Mouse (Mus musculus): ENCODE data around the gene Ing4. TPM values are rescaled to one million over a fixed set of nuclear protein-coding genes. Genes with fewer than 3 reads are reported as not detected.
A peak's percentile ranks its signal among the peaks of the same experiment; 100 is the strongest.
"Not testable (repeated sequence)": the region's sequence is repeated elsewhere in the genome, so short reads cannot be mapped to it uniquely, and the experiment has no call there.

Ing4 gene
- total RNA-seq, 1 experiment: 32.4 TPM

DNA sequence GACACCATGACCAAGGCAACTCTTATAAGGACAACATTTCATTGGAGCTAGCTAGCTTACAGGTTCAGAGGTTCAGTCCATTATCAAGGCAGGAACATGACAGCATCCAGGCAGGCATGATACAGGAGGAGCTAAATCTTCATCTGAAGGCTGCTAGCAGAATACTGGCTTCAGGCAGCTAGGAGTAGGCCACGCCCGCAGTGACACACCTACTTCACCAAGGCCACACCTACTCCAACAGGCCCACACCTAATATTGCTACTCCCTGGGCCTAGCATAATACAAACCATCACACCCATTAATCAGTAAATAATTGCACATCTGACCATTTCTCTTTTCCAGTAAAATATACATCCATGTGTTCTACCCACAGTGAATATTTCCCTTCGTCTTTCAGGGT, 21.9 kb upstream of the Ing4 start:
- in situ Hi-C loops (cut with MboI; ENCODE audit: low sequenced_read_pairs in 2 of 2, unreplicated experiment in 2 of 2): no loop called here
- Histone ChIP-seq H3K4me3 (ENCODE audit: insufficient read depth in 1 of 2, low read depth in 1 of 2, low read length in 2 of 2, poor library complexity in 1 of 2, severe bottlenecking in 1 of 2) (no peak overlapping the region), H3K27ac (ENCODE audit: insufficient read depth, low read depth, low read length, poor library complexity, severe bottlenecking) (no peak overlapping the region), H3K9me3 (ENCODE audit: control insufficient read depth, insufficient read depth, low read depth, low read length) (no peaks in the 10 kb centered on the region), H3K9ac (ENCODE audit: insufficient read depth, low read depth, low read length, poor library complexity, severe bottlenecking) (no peak overlapping the region), H3K4me1 (ENCODE audit: control insufficient read depth in 2 of 2, insufficient read depth in 2 of 2, low read length in 2 of 2, poor library complexity in 1 of 2) (0 out of 4 replicates have a peak, but pooled peaks cover 2 to 3% of the 10 kb centered on the region in 2 experiments), H3K36me3 (ENCODE audit: control insufficient read depth, insufficient read depth, low read length, poor library complexity, severe bottlenecking) (peaks cover 2% of the 10 kb centered on the region)
- TF ChIP-seq MAFK (IDR thresholded peaks at IDR 0.05; ENCODE audit: insufficient read depth, low read depth, low read length) (no peak), ZC3H11A (IDR thresholded peaks at IDR 0.05; ENCODE audit: borderline replicate concordance, low read depth, low read length) (no peak), ZNF384 (IDR thresholded peaks at IDR 0.05; ENCODE audit: low read depth, low read length) (no peak), HCFC1 (IDR thresholded peaks at IDR 0.05; ENCODE audit: borderline replicate concordance, insufficient read depth, low read length) (no peak), CHD2 (IDR thresholded peaks at IDR 0.05; ENCODE audit: low read depth, low read length) (no peak)
- no peak for DNase-seq (ENCODE audit: low read depth, low spot score)

DNA sequence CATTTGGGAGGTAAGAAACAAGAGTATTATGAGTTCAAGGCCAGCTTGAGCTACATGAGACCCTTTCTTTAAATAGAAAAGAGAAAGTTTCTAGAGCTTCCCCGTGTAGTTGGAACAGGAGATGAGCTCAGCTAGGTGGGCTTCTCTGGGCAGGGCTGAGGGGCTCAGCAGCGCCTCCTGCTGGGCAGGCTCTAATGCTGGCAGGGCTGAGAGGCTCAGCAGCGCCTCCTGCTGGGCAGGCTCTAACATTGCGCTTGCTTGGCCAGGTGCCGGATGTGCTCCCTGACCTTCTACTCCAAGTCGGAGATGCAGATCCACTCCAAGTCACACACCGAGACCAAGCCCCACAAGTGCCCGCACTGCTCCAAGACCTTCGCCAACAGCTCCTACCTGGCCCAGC, 9.0 kb upstream of the Ing4 start:
- H3K27ac ChIP-seq (ENCODE audit: insufficient read depth, low read depth, low read length, poor library complexity, severe bottlenecking); H3K4me3 ChIP-seq (ENCODE audit: insufficient read depth in 1 of 2, low read depth in 1 of 2, low read length in 2 of 2, poor library complexity in 1 of 2, severe bottlenecking in 1 of 2); H3K4me1 ChIP-seq (ENCODE audit: control insufficient read depth in 2 of 2, insufficient read depth in 2 of 2, low read length in 2 of 2, poor library complexity in 1 of 2); H3K9ac ChIP-seq (ENCODE audit: insufficient read depth, low read depth, low read length, poor library complexity, severe bottlenecking); in situ Hi-C loops (cut with MboI; ENCODE audit: low sequenced_read_pairs in 2 of 2, unreplicated experiment in 2 of 2); H3K9me3 ChIP-seq (ENCODE audit: control insufficient read depth, insufficient read depth, low read depth, low read length): not testable (repeated sequence)
- TF ChIP-seq ZNF384 (IDR thresholded peaks at IDR 0.05; ENCODE audit: low read depth, low read length): peak; percentile 64; the same call in 1 of the 2 replicates
- peak; percentile 71; the same call in 1 of the 2 replicates for TF ChIP-seq ZC3H11A (IDR thresholded peaks at IDR 0.05; ENCODE audit: borderline replicate concordance, low read depth, low read length)
- peak; percentile 57; the same call in 1 of the 2 replicates for TF ChIP-seq HCFC1 (IDR thresholded peaks at IDR 0.05; ENCODE audit: borderline replicate concordance, insufficient read depth, low read length)
- DNase-seq (ENCODE audit: low read depth, low spot score): peak; percentile 68
- H3K36me3 ChIP-seq (ENCODE audit: control insufficient read depth, insufficient read depth, low read length, poor library complexity, severe bottlenecking): peaks cover 38% of the 10 kb centered on the region

DNA sequence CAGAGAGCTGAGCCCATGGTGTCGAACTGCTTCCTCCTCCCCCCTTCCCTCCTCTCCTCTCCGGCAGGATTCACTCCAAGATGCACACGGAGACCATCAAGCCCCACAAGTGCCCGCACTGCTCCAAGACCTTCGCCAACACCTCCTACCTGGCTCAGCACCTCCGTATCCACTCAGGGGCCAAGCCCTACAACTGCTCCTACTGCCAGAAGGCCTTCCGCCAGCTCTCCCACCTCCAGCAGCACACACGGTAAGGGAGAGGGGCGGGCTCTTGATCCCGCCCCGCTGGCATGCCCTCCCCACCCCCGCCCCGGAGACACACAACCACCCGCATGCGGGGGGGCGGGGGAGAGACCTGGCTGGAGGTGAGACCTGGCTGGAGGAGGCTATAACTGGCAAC, 8.0 kb upstream of the Ing4 start:
- Histone ChIP-seq H3K4me3 (ENCODE audit: insufficient read depth in 1 of 2, low read depth in 1 of 2, low read length in 2 of 2, poor library complexity in 1 of 2, severe bottlenecking in 1 of 2) (peak overlapping the region in 1 of 2 experiments; percentile 25; a peak in 1 of 4 replicates), H3K9me3 (ENCODE audit: control insufficient read depth, insufficient read depth, low read depth, low read length) (no peaks in the 10 kb centered on the region), H3K9ac (ENCODE audit: insufficient read depth, low read depth, low read length, poor library complexity, severe bottlenecking) (peak overlapping the region; percentile 21; the same call in 1 of the 2 replicates), H3K36me3 (ENCODE audit: control insufficient read depth, insufficient read depth, low read length, poor library complexity, severe bottlenecking) (peaks cover 43% of the 10 kb centered on the region), H3K4me1 (ENCODE audit: control insufficient read depth in 2 of 2, insufficient read depth in 2 of 2, low read length in 2 of 2, poor library complexity in 1 of 2) (peaks cover 0 to 6% of the 10 kb centered on the region in 2 experiments; a peak in 1 of 4 replicates), H3K27ac (ENCODE audit: insufficient read depth, low read depth, low read length, poor library complexity, severe bottlenecking) (no peak overlapping the region; the same call in 1 of the 2 replicates)
- no peak for DNase-seq (ENCODE audit: low read depth, low spot score)
- TF ChIP-seq MAFK (IDR thresholded peaks at IDR 0.05; ENCODE audit: insufficient read depth, low read depth, low read length) (no peak), ZC3H11A (IDR thresholded peaks at IDR 0.05; ENCODE audit: borderline replicate concordance, low read depth, low read length) (no peak), ZNF384 (IDR thresholded peaks at IDR 0.05; ENCODE audit: low read depth, low read length) (no peak)
- in situ Hi-C loops (cut with MboI; ENCODE audit: low sequenced_read_pairs in 2 of 2, unreplicated experiment in 2 of 2): no loop called here

DNA sequence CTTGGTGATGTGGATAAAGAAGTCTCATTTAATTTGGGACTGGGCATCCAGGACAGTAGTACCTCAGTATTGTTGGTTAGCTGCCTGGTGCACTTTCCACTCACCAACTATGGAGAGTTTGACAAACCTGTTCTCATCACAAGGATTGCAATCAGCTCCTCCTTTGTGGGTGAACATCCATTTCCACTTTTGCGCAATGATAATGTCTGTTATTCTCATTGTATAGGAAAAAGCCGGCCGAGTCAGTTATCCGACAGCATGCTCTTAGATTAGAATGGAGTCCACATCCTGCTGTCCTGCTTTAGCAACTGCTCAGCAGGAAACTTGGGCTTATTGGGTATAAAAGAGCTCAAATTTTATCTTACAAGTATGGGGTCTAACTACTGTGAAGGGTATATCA, 894 bp upstream of the Ing4 start:
- in situ Hi-C loops (cut with MboI; ENCODE audit: low sequenced_read_pairs in 2 of 2, unreplicated experiment in 2 of 2): no loop called here
- Histone ChIP-seq H3K4me3 (ENCODE audit: insufficient read depth in 1 of 2, low read depth in 1 of 2, low read length in 2 of 2, poor library complexity in 1 of 2, severe bottlenecking in 1 of 2) (0 out of 4 replicates have a peak overlapping the region, but pooled peaks of 1 of the 2 experiments have one; percentile 63), H3K9me3 (ENCODE audit: control insufficient read depth, insufficient read depth, low read depth, low read length) (no peaks in the 10 kb centered on the region), H3K9ac (ENCODE audit: insufficient read depth, low read depth, low read length, poor library complexity, severe bottlenecking) (no peak overlapping the region), H3K27ac (ENCODE audit: insufficient read depth, low read depth, low read length, poor library complexity, severe bottlenecking) (no peak overlapping the region; the same call in 1 of the 2 replicates), H3K4me1 (ENCODE audit: control insufficient read depth in 2 of 2, insufficient read depth in 2 of 2, low read length in 2 of 2, poor library complexity in 1 of 2) (no peaks in the 10 kb centered on the region; a peak in 2 of 4 replicates), H3K36me3 (ENCODE audit: control insufficient read depth, insufficient read depth, low read length, poor library complexity, severe bottlenecking) (peaks cover 21% of the 10 kb centered on the region)
- TF ChIP-seq ZC3H11A (IDR thresholded peaks at IDR 0.05; ENCODE audit: borderline replicate concordance, low read depth, low read length) (no peak), HCFC1 (IDR thresholded peaks at IDR 0.05; ENCODE audit: borderline replicate concordance, insufficient read depth, low read length) (no peak), MAFK (IDR thresholded peaks at IDR 0.05; ENCODE audit: insufficient read depth, low read depth, low read length) (no peak), ZNF384 (IDR thresholded peaks at IDR 0.05; ENCODE audit: low read depth, low read length) (no peak), CHD2 (IDR thresholded peaks at IDR 0.05; ENCODE audit: low read depth, low read length) (no peak)
- no peak for DNase-seq (ENCODE audit: low read depth, low spot score)

DNA sequence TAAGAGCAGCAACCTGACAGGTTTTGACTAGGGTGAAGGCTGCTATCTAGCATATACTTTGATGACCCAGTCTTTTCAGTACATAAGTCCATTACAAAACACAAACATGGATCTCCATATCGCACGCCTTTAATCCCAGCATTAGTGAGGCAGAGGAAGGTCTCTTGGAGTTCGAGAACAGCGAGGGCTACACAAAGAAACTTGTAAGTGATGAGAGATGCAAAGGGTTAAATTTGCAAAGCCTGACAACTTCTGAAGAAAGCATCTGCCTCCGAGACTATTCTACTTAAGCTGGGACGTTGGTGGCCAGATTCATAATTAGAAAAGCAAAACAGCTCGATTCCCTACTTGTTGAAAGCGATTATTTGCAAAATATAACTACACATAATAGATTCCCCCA, 429 bp upstream of the Ing4 start:
- peaks cover 17% of the 10 kb centered on the region for H3K36me3 ChIP-seq (ENCODE audit: control insufficient read depth, insufficient read depth, low read length, poor library complexity, severe bottlenecking)
- H3K9me3 ChIP-seq (ENCODE audit: control insufficient read depth, insufficient read depth, low read depth, low read length): no peaks in the 10 kb centered on the region
- peak overlapping the region; percentile 57 to 63 for H3K4me3 ChIP-seq (ENCODE audit: insufficient read depth in 1 of 2, low read depth in 1 of 2, low read length in 2 of 2, poor library complexity in 1 of 2, severe bottlenecking in 1 of 2)
- no peak overlapping the region; the same call in 1 of the 2 replicates for H3K27ac ChIP-seq (ENCODE audit: insufficient read depth, low read depth, low read length, poor library complexity, severe bottlenecking)
- no peak for DNase-seq (ENCODE audit: low read depth, low spot score)
- peak overlapping the region; percentile 74; the same call in 1 of the 2 replicates for H3K9ac ChIP-seq (ENCODE audit: insufficient read depth, low read depth, low read length, poor library complexity, severe bottlenecking)
- no peaks in the 10 kb centered on the region; a peak in 2 of 4 replicates for H3K4me1 ChIP-seq (ENCODE audit: control insufficient read depth in 2 of 2, insufficient read depth in 2 of 2, low read length in 2 of 2, poor library complexity in 1 of 2)
- in situ Hi-C loops (cut with MboI; ENCODE audit: low sequenced_read_pairs in 2 of 2, unreplicated experiment in 2 of 2): no loop called here
- TF ChIP-seq ZC3H11A (IDR thresholded peaks at IDR 0.05; ENCODE audit: borderline replicate concordance, low read depth, low read length): no peak
- no peak for TF ChIP-seq ZNF384 (IDR thresholded peaks at IDR 0.05; ENCODE audit: low read depth, low read length)
- no peak for TF ChIP-seq HCFC1 (IDR thresholded peaks at IDR 0.05; ENCODE audit: borderline replicate concordance, insufficient read depth, low read length)
- no peak for TF ChIP-seq CHD2 (IDR thresholded peaks at IDR 0.05; ENCODE audit: low read depth, low read length)
- no peak for TF ChIP-seq MAFK (IDR thresholded peaks at IDR 0.05; ENCODE audit: insufficient read depth, low read depth, low read length)

Data from ES-E14 (cell line).